Mouse (Mus musculus) left cerebral cortex, postnatal 10 days (tissue): ENCODE measurements at regions not wholly inside any gene's neighbourhood (a gene's known extent, or its start where the extent isn't known, plus 50 kb on each side); places are given as distances from the start of the nearest gene placed in this dataset.
A peak's percentile ranks its signal among the peaks of the same experiment; 100 is the strongest.

ENCODE experiments used
- DNase-seq, 2 experiments: peaks; one replicate each; pipeline ENCODE4 v3.0.0; 2021 to 2022; ENCODE audit warnings: low spot score in 2 of 2, mixed read lengths in 1 of 2; ENCODE audit errors: extremely low spot score in 1 of 2
- intact Hi-C: fragments of 180-260 bp; cut with DNase I; formaldehyde crosslinking; loops from one replicate; pipeline ENCODE4 v1.15.1; 2025

DNA sequence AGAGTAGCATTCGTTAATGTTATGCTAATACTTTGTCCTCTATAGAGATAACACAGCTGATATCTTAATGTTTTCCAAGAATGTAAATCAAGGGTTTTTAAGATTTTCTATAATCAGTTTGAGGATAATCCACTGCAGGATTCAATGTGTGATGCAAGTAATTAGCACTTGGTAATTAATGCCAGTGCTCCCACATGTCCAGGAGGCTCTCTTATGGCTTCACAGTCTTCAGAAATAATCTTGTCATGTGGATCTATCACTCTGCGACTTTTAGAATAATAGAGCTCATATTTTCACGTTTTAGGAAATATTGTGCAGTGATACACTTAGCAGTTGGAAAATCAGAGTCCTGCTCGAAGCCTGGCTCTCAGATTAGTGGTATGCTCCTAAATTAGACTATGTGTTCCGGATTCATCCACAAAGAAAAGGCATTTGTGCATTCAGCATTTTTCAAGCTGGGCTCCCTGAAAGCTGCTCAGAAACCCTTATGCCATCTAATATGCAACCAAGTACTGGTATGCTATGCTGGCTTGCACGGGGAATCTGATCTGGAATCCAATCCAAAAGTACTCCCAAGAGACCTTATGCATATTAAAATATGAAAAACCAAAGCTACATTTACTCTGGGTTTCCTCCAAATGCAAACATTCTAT lies 1302.8 kb upstream of the Tyrp1 start:
- intact Hi-C loops = no loop called here
- DNase-seq = peak in 1 of 2 experiments; percentile 51

DNA sequence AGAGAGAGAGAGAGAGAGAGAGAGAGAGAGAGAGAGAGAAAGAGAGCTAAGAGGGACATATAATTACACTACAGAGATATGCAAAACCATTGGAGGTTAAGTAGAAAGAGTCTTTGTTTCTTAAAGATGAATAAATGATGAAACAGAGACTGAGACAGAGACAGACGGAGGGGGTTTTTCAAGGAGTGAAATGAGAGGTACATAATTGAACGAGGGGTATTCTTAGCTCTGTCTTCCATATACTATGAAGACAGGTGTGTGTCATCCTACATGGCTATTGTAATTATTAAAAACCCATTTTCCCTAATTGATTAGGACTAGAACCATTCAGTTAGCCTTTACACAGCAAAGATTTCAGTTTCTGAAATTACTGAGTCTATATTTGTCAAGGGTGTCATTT lies 1302.2 kb upstream of the Tyrp1 start:
- intact Hi-C loops = no loop called here
- no peak for DNase-seq

DNA sequence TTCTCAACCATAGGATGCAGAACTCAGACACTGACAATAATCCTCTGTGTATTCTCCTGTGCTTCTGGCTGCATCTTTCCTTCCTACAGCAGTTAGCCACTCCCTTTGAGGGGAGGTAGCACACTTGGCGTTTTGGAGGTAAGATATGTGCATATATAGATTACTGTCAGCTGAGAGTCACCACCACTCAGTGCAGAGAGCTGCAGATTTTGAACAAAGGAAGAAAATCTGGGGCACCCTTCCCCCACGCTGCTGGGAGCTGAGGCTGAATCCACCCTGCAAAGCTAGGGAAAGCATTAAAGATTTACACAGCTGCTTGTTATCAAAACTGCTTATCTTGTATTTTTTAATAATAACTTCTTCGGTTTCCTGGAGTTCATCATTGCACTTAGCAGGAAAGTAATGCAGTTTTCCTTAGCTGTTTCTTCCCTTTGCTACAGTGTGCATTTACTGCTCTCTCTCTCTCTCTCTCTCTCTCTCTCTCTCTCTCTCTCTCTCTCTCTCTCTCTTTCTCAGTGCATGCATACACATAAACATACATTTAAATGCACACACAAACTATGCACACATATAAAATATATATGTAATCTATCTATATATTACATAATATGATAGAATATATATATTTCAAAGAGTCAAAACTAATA lies 1301.4 kb upstream of the Tyrp1 start:
- DNase-seq = peak; percentile 31 to 47
- intact Hi-C loops = no loop called here

DNA sequence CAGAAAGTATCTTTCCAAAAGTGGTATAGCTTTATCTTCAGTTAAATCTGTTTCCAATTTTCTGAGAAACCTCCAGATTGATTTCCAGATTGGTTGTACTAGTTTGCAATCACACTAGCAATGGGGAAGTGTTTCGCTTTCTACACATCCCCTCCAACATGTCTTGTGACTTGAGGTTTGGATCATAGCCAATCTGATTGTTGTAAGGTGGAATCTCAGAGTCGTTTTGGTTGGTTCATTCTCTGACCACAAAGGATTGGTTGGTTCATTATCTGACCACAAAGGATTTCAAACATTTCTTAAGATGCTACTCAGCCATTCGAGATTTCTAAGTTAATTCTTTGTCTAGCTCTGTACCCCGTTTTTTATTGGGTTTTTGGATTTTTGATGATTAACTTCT lies 1288.5 kb upstream of the Tyrp1 start:
- no peak for DNase-seq
- intact Hi-C loops = no loop called here
